Mouse (Mus musculus) liver, adult 2 months (tissue): ENCODE measurements around the gene Tgm2.

Experiments used
- CTCF ChIP-seq: fragments of 200-500 bp; IDR thresholded peaks from 2 replicates; pipeline ENCODE4 v1.5.1; 2011; ENCODE audit warnings: low read depth, low read length, control low read depth
- POLR2A ChIP-seq: fragments of 200-500 bp; IDR thresholded peaks from 2 replicates; pipeline ENCODE4 v1.6.1; 2011; ENCODE audit warnings: low read length, control low read depth; ENCODE audit not compliant: insufficient read depth; ENCODE audit errors: extremely low read depth

DNA sequence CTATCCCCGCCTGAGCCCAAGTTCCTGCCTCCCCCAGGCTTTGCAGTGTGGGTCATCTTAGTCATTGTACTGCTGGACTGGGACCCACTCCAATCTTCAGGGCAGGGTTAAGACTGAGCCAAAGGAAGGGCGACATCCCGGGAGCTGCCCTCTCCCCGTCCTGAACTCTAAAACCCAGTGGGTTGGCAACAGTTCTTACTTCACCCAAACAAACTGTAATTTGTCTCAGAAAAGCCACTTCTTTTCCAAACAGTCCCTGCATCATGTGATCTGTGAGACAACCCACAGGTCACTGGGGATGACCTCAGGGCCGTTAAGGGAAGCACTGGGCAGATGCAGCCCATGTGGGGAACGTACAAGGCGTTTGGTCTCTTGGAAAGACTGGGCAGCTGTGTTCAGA lies 10.0 kb downstream of the Tgm2 start:
- TF ChIP-seq CTCF (no peak), POLR2A (no peak)
